Mouse (Mus musculus) erythroblast, embryonic 14.5 days (primary cell): ENCODE measurements around the gene Knstrn.

Source experiments
- GATA1 ChIP-seq: IDR thresholded peaks from 2 replicates; pipeline ENCODE4 v1.6.1; 2012; ENCODE audit warnings: low read length, inconsistent platforms, mixed read lengths
- TAL1 ChIP-seq: IDR thresholded peaks from 3 replicates; pipeline ENCODE4 v1.6.1; 2012; ENCODE audit warnings: low read length, inconsistent platforms, mixed read lengths

- no peak for TF ChIP-seq GATA1
- no peak for TF ChIP-seq TAL1
These were observed 21.6 kb upstream of the Knstrn start for GRCm38 (mm10) chr2:118792259-118792613.
